Mouse (Mus musculus): ENCODE measurements around the gene Myh2. TPM values are rescaled to one million over a fixed set of nuclear protein-coding genes. Genes with fewer than 3 reads are reported as not detected.

Gene Myh2
- polyA plus RNA-seq, 1 experiment from 2014 or later, result not detected

- no peak for DNase-seq (ENCODE audit: low spot score)
These were observed 66.8 kb downstream of the Myh2 start, which contains the start of gene Myh4 for GRCm38 (mm10) chr11:67237481-67238079. Myh4 (plus strand) TSS chr11:67238029.

DNA sequence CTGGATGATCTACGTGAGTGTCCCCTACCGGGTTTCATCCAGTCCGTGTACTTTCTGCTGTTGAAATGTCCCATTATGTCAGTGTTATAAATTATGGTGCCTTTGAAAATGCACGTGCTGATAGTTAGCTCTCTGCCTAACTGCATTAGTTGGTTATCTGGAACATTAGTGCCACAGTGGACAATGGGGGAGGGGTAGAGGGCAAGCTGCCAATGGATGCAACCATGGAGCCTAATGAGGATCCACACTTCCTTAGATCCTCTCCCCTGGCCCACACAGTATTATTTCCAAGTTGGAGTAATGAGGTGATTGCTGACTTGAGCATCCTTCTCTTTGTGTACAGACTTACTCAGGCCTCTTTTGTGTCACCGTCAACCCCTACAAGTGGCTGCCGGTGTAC, 70.2 kb downstream of the Myh2 start:
- DNase-seq (ENCODE audit: low spot score), result no peak

Other genes starting within 250 kb of the Myh2 start
- 0.23 TPM in 1 of 2 replicates, not detected in the other for gene Tmem238l, start 214.4 kb upstream of the Myh2 start, polyA plus RNA-seq (2015; fragmentation: Nextera tagmentation; extraction: Ambion mirVana)
- 0.50 and 0.60 TPM in 2 replicates for gene Tmem220, start 145.9 kb upstream of the Myh2 start, polyA plus RNA-seq (2015; fragmentation: Nextera tagmentation; extraction: Ambion mirVana)
- gene Adprm, start 118.4 kb upstream of the Myh2 start, polyA plus RNA-seq (2015; fragmentation: Nextera tagmentation; extraction: Ambion mirVana), result 42.4 and 47.7 TPM in 2 replicates
- gene Sco1, start 118.4 kb upstream of the Myh2 start, polyA plus RNA-seq (2015; fragmentation: Nextera tagmentation; extraction: Ambion mirVana), result 12.4 and 12.7 TPM in 2 replicates
- 0.22 and 0.35 TPM in 2 replicates for gene Myh3, start 92.7 kb upstream of the Myh2 start, polyA plus RNA-seq (2015; fragmentation: Nextera tagmentation; extraction: Ambion mirVana)
- gene Myh1, start 29.0 kb downstream of the Myh2 start, polyA plus RNA-seq (2015; fragmentation: Nextera tagmentation; extraction: Ambion mirVana), result 0.33 and 0.41 TPM in 2 replicates
- gene Myh4, start 67.0 kb downstream of the Myh2 start, polyA plus RNA-seq (2015; fragmentation: Nextera tagmentation; extraction: Ambion mirVana), result 0.31 and 0.40 TPM in 2 replicates
- 0.46 and 0.81 TPM in 2 replicates for gene Myh8, start 106.1 kb downstream of the Myh2 start, polyA plus RNA-seq (2015; fragmentation: Nextera tagmentation; extraction: Ambion mirVana)
- 0.09 and 0.20 TPM in 2 replicates for gene Myh13, start 150.6 kb downstream of the Myh2 start, polyA plus RNA-seq (2015; fragmentation: Nextera tagmentation; extraction: Ambion mirVana)

Data from thymus, postnatal 0 days (tissue).